In the genomic region with DNA sequence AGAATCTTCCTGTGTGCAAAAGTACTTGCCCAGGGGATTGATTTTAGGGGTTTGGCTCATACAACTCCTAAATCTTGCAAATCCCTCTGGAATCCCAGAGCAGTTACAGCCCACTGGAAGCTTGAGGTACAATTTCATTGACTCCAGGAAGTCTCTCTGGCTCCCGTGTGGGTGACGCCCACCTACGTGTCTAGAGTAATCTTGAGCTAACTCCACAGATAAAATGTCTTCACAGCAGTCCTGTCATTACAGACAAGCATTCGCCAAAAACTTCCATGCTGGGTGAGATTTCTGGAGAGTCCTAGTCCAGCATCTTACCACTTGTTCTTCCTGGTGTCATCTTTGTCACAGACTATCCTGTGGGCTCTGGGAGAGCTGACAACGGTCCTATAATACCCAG, we compare ENCODE assay signal across 16 mouse cellular contexts.
A peak's percentile ranks its signal among the peaks of the same experiment; 100 is the strongest.
DNase-seq lines count a peak whose midpoint lies in the region.
"Had no signal": no experiment of that assay in that cellular context is flagged by ENCODE, and none has a peak within 500 bp of the region (broad histone marks: within the 10 kb centered on the region; RNA-seq: fewer than 3 reads in every experiment).

No protein-coding gene starts in this region.

- peak; percentile 13 to 23 for DNase-seq in frontal cortex, postnatal 36 days (ENCODE audit: low spot score in 2 of 2)
- DNase-seq in frontal cortex, postnatal 10 days (ENCODE audit: low spot score in 2 of 2) = no peak
- DNase-seq in right cerebral cortex, adult 18-20 months = peak; percentile 35
- DNase-seq in right cerebral cortex, postnatal 14 days = no peak
- peak; percentile 55 for DNase-seq in brain, adult 2 months (ENCODE audit: low read depth, low spot score)
- peak; percentile 17 to 20 for DNase-seq in right cerebral cortex, postnatal 36 days (ENCODE audit: low spot score in 2 of 2)
- DNase-seq in layer of hippocampus, adult 9-11 months = no peak
- DNase-seq: adrenal gland, postnatal 10 days; adrenal gland, postnatal 36 days; B cell, adult 2 months; cerebellum, adult 11 months; cerebellum, adult 2 months; cerebellum, adult 9-11 months; cerebellum, postnatal 25 days; gastrocnemius, postnatal 10 days; gastrocnemius, postnatal 36 days had no signal

Comparison
In these comparisons a context has a peak if more than half of its experiments do, and no peak if none do; other contexts are left out.
1. DNase-seq: peak in frontal cortex, postnatal 36 days (2 of 2), right cerebral cortex, adult 18-20 months (single experiment), brain, adult 2 months (single experiment) and right cerebral cortex, postnatal 36 days (2 of 2); none in frontal cortex, postnatal 10 days (0 of 2), right cerebral cortex, postnatal 14 days (single experiment) and layer of hippocampus, adult 9-11 months (single experiment).